Mouse (Mus musculus) ES-Bruce4 (cell line): Measurements from ENCODE around the gene Slc5a11.

Experiments
- CTCF ChIP-seq: IDR thresholded peaks from one replicate; pipeline ENCODE4 v1.8.1; 2011; ENCODE audit warnings: low read depth, low read length
- EP300 ChIP-seq: IDR thresholded peaks from 2 replicates; pipeline ENCODE4 v1.6.1; 2011; ENCODE audit warnings: low read depth, low read length; ENCODE audit not compliant: insufficient read depth

DNA sequence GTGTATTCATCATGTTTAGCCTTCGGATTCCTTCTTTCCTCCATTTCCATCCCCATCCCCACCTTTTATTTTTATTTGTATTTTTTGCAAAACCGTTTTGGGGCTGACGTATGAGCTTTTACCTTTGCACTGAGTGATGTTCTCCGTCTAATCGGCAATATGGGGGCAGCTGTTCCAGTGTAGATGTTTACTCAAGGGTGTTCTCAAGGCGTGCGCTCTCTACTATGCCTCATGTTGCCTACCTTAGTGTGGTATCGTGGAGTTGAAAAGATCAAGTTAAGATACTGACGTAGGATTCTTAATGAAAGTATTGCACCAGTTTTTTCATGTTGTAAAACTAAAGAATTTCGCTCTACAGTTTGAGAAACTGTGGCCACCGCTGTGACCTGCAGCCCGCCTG lies 21.4 kb upstream of the Slc5a11 start:
- TF ChIP-seq EP300 (no peak), CTCF (no peak)
